Mouse (Mus musculus) gastrocnemius, adult 8-10 months (tissue): ENCODE results near the gene Zfp629. TPM values are rescaled to one million over a fixed set of nuclear protein-coding genes. Genes with fewer than 3 reads are reported as not detected.

Source experiments
- DNase-seq, 2 experiments: peaks; one replicate each; pipeline ENCODE4 v3.0.0; 2022; ENCODE audit warnings: low spot score in 2 of 2
- total RNA-seq, 4 experiments: library from RNA; stranded (reverse); gene quantifications; 2 replicates each; pipeline ENCODE4 v1.2.4; 2022

Gene Zfp629
- total RNA-seq, 4 experiments from 2014 or later = 6.8 to 7.8 (median 7.4) TPM

GRCm38 (mm10) chr7:127564381-127565150 is 51.0 kb downstream of the Zfp629 start:
- no peak for DNase-seq

- DNase-seq = no peak
Measured at GRCm38 (mm10) chr7:127561340-127561858, 54.2 kb downstream of the Zfp629 start, which contains the start of gene Tmem265. Gene Tmem265 (plus strand): TSS chr7:127561390.

DNA sequence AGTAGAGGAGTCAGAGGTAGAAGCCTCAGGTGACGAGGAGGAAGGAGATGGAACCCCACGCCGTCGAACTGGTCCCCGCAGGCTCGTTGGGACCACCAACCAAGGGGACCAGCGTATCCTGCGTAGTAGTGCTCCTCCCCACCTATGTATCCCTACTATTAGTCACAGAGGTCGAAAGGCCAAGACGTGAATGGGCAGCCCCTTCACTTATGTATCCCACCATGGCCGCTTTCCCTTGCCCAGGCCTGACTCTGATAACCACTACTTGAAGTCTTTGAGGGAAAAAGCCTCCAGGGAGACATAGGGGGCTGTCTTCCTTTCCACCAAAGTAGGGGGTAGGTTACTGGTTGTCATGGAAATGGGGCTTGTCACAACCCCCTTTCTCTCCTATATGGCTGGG is 55.0 kb downstream of the Zfp629 start:
- DNase-seq = no peak

Other genes with a start within 250 kb of the Zfp629 start
- 1 to 10 TPM; 3.0 to 3.4 (median 3.1) TPM for gene Zfp747, start 239.7 kb downstream of the Zfp629 start, total RNA-seq
- 1 to 10 TPM; 1.5 to 2.5 (median 2.1) TPM for gene 9130019O22Rik, start 228.6 kb downstream of the Zfp629 start, total RNA-seq
- 1 to 10 TPM; 1.6 to 2.2 (median 1.7) TPM for gene E430018J23Rik, start 222.2 kb downstream of the Zfp629 start, total RNA-seq
- gene Zfp764, start 209.0 kb downstream of the Zfp629 start, total RNA-seq = 1 to 10 TPM; 1.4 to 2.3 (median 1.9) TPM
- 1 to 10 TPM; 1.3 to 3.4 (median 2.2) TPM for gene Zfp688, start 193.7 kb downstream of the Zfp629 start, total RNA-seq
- gene Zfp689, start 166.6 kb downstream of the Zfp629 start, total RNA-seq = 1 to 10 TPM in 3 of 4 experiments, under 1 TPM in 1; 0.88 to 1.3 (median 1.2) TPM
- gene Prr14, start 156.2 kb downstream of the Zfp629 start, total RNA-seq = 10 to 100 TPM; 14.8 to 18.4 (median 16.7) TPM
- 10 to 100 TPM; 21.9 to 29.3 (median 25.1) TPM for gene Fbrs, start 136.6 kb downstream of the Zfp629 start, total RNA-seq
- gene Srcap, start 103.8 kb downstream of the Zfp629 start, total RNA-seq = 10 to 100 TPM; 44.3 to 52.4 (median 48.6) TPM
- gene Gm42715, start 96.2 kb downstream of the Zfp629 start, total RNA-seq = 1 to 10 TPM; 4.4 to 8.0 (median 5.5) TPM
- not detected for gene Tmem265, start 54.4 kb downstream of the Zfp629 start, total RNA-seq
- 10 to 100 TPM in 1 of 4 experiments, 1 to 10 TPM in 3; 8.0 to 10.6 (median 8.4) TPM for gene Phkg2, start 42.5 kb downstream of the Zfp629 start, total RNA-seq
- gene Ccdc189, start 27.2 kb downstream of the Zfp629 start, total RNA-seq = 1 to 10 TPM; 2.0 to 2.6 (median 2.2) TPM
- gene Rnf40, start 27.0 kb downstream of the Zfp629 start, total RNA-seq = 10 to 100 TPM; 28.6 to 32.3 (median 30.6) TPM
- gene Bcl7c, start 93.1 kb upstream of the Zfp629 start, total RNA-seq = 10 to 100 TPM; 33.5 to 36.0 (median 34.1) TPM
- gene Ctf1, start 96.9 kb upstream of the Zfp629 start, total RNA-seq = 10 to 100 TPM; 15.2 to 20.3 (median 17.1) TPM
- not detected for gene Ctf2, start 116.4 kb upstream of the Zfp629 start, total RNA-seq
- gene Fbxl19, start 128.7 kb upstream of the Zfp629 start, total RNA-seq = 1 to 10 TPM in 2 of 4 experiments, under 1 TPM in 2; 0.92 to 1.6 (median 1.1) TPM
- 10 to 100 TPM; 12.2 to 13.6 (median 12.9) TPM for gene Orai3, start 154.0 kb upstream of the Zfp629 start, total RNA-seq
- gene Setd1a, start 160.9 kb upstream of the Zfp629 start, total RNA-seq = 10 to 100 TPM; 16.4 to 22.8 (median 18.6) TPM
- 1 to 10 TPM; 1.6 to 2.3 (median 2.1) TPM for gene Gm49388, start 169.8 kb upstream of the Zfp629 start, total RNA-seq
- 1 to 10 TPM; 1.5 to 4.2 (median 1.9) TPM for gene Hsd3b7, start 184.8 kb upstream of the Zfp629 start, total RNA-seq
- gene Stx4a, start 208.5 kb upstream of the Zfp629 start, total RNA-seq = 10 to 100 TPM; 44.5 to 64.1 (median 50.8) TPM
- gene Stx1b, start 208.8 kb upstream of the Zfp629 start, total RNA-seq = 1 to 10 TPM in 1 of 4 experiments, under 1 TPM in 3; 0.53 to 1.0 (median 0.75) TPM